Mouse (Mus musculus): ENCODE data around the gene Hcls1. TPM values are rescaled to one million over a fixed set of nuclear protein-coding genes. Genes with fewer than 3 reads are reported as not detected.
A peak's percentile ranks its signal among the peaks of the same experiment; 100 is the strongest.

Hcls1 gene
- 10 to 100 TPM in 1 of 2 experiments, 1 to 10 TPM in 1; 8.6 to 12.1 TPM for total RNA-seq (2021)
- long read RNA-seq, experiment 1, partial matches to known transcripts = 0 of 1 reads
- long read RNA-seq, experiment 1, other reads (novel, unspliced or antisense) = 1 of 1 reads
- long read RNA-seq, experiment 2, partial matches to known transcripts = 0 of 1 reads
- long read RNA-seq, experiment 2, other reads (novel, unspliced or antisense) = 0 of 1 reads

DNA sequence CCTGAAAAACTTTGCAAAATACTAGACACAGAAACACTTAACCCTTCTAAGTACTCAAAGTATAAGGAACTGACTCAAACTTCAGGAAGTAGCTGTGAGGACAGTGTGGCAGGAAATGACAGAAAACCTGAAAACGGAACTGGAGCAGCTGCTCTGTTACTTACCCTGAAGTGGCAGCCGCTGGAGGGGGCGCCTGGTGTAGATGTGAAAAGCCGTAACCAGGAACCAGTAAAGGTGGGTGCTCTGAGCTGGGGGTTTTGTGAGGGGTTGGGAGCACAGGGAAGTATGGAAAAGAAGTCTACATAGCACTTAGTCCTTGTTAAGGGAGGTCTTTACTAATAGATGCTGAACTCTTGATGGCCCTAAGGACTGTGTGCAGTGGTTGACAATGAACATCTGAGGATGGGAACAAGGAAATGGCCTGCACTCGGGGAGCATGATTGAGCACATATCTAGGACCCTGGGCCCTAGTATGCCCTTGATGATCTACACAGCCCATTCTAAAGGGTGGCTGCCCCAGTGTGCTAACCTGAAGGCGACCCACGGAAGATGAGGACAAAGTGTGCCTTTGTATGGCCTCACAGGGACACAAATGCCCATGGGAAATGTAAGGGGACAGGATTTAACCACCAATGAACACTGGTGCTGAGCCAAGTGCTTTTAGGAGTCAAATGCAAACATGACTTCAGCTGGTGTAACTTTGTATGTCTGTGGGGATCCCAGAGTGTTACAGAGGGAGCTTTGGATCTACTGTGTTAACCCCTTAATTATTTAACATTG, at the start of gene Hcls1:
Hcls1 (plus strand) TSS at position 143 of the 780 bp plus-strand sequence.
- intact Hi-C loops (cut with DNase I) = loop anchor here (2.0 kb wide), 1 partner anchor 76 kb away; the partner anchor contains the start of gene Polq
- peak; percentile 30 to 33 for DNase-seq

GRCm38 (mm10) chr16:36885912-36886311, 48.9 kb upstream of the Hcls1 start:
- intact Hi-C loops (cut with DNase I) = no loop called here

DNA sequence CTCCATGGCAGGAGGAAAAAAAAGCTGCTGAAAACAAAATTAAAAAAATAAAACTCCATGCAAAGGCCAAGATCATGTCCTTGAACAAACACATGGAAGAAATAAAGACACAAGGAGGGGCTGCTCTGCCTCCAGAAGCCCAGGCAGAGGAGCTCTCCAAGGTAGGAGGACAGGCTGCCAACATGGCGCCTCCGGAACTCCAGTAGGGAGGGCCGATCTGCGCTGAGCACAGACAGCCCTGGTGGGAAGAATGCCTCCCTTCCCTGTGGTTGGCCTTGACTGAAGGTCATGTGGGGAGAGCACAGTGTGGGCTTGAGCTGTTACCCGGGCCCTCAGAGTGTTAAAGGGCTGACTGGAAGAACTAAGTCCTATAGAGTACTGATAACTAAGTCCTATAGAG, 47.2 kb upstream of the Hcls1 start:
- DNase-seq = no peak
- intact Hi-C loops (cut with DNase I) = no loop called here

More at GRCm38 (mm10) chr16:36885912-36886311, 48.9 kb upstream of the Hcls1 start:
- DNase-seq = no peak

GRCm38 (mm10) chr16:36890559-36890958, 44.2 kb upstream of the Hcls1 start:
- intact Hi-C loops (cut with DNase I) = no loop called here
- DNase-seq = no peak

- no peak for DNase-seq
- intact Hi-C loops (cut with DNase I) = no loop called here
These were observed 43.4 kb upstream of the Hcls1 start for GRCm38 (mm10) chr16:36891415-36891814.

- DNase-seq = no peak
- intact Hi-C loops (cut with DNase I) = no loop called here
These were observed 41.5 kb upstream of the Hcls1 start for GRCm38 (mm10) chr16:36893317-36893716.

- DNase-seq = no peak
- intact Hi-C loops (cut with DNase I) = no loop called here
These were observed 38.1 kb upstream of the Hcls1 start for GRCm38 (mm10) chr16:36896712-36897111.

DNA sequence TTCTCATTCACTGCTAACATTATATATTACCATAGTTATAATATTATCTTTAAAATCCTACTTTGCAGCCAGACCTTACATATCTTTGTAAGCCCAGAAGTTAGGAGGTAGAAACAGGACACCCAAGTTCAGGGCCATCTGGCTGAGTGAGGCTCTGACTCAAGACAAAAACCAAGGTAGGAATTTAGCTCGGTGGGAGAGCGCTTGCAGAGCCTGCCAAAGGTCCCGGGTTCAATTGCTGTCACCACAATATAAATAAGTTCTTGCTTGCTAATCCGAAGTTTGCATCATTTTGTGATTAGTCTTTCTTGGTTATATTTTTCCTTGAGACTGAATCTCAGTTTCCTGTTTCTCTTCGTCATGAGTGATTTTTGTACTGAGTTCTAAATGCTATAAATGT, 31.6 kb upstream of the Hcls1 start:
- DNase-seq = no peak
- intact Hi-C loops (cut with DNase I) = no loop called here

GRCm38 (mm10) chr16:36911909-36912308, 22.9 kb upstream of the Hcls1 start:
- intact Hi-C loops (cut with DNase I) = no loop called here
- no peak for DNase-seq

- no peak for DNase-seq
- intact Hi-C loops (cut with DNase I) = no loop called here
These were observed 22.5 kb upstream of the Hcls1 start for GRCm38 (mm10) chr16:36912311-36912710.

GRCm38 (mm10) chr16:36914195-36914594, 20.6 kb upstream of the Hcls1 start:
- DNase-seq = no peak
- intact Hi-C loops (cut with DNase I) = no loop called here

GRCm38 (mm10) chr16:36918505-36918904, 16.3 kb upstream of the Hcls1 start:
- intact Hi-C loops (cut with DNase I) = no loop called here
- no peak for DNase-seq

DNA sequence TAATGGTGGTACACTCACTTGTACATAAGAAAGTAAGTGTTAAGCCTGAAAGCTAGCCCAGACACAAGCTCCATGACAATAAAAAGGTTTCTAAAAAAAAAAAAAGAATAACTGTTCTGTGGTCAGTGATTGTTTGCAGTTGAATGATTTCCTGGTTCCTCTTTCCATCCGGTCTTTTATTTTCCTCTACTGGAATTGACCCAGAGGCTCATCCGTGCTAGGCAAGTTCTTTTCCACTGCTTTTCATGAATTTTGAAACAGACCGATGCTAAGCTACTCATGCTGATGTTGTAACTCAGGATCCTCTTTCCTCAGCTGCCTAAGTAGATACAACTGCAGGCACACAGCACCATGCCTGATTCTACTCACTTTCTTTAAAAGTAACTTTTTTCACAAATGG, 14.4 kb upstream of the Hcls1 start:
- intact Hi-C loops (cut with DNase I) = no loop called here
- no peak for DNase-seq

DNA sequence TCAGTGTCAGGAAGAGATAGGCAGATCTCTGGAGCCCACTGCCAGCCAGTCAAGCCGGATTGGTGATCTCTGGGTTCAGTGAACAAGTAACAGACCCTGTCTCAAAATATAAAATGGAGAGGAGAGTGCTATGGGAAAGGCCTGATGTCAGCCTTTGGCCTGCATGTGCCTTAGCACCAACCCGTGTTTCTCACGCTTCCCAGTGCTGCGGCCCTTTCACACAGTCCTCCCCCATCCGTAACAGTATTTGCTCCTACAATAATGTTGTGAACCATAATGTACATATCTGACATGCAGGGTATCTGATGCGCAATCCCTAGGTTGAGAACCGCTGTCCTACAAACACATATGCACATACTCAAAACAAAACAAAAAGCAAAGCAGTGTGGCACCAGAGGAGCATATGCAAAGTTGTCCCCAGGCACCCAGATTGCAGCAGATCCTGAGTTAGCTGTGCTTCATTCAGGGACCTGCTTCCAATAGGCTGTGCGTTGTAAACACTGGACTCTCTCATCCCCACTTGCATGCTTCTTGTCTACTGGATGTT, 13.6 kb upstream of the Hcls1 start:
- no peak for DNase-seq
- intact Hi-C loops (cut with DNase I) = no loop called here

- intact Hi-C loops (cut with DNase I) = no loop called here
- no peak for DNase-seq
These were observed 12.8 kb upstream of the Hcls1 start for GRCm38 (mm10) chr16:36921980-36922379.

- intact Hi-C loops (cut with DNase I) = no loop called here
- DNase-seq = no peak
These were observed 10.5 kb upstream of the Hcls1 start for GRCm38 (mm10) chr16:36924312-36924711.

DNA sequence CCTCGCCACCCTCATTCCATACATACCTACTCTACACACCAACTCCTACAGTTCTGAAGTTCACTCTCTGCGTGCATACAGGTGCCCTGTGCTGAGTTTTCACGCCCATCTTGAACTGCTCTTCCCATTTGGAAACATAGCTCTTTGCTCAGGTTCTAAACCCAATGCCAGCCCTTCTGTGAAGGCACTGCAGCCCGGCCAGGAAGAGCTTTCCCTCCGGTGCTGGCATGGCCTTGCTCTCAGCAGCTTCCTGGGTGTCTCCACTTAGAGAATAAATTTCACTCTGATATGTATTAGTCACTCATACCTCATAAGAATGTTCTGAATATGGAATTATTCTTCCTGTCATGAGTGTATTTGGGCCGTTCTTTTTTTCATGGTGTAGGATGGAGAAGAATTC, 9.4 kb upstream of the Hcls1 start:
- no peak for DNase-seq
- intact Hi-C loops (cut with DNase I) = no loop called here

DNA sequence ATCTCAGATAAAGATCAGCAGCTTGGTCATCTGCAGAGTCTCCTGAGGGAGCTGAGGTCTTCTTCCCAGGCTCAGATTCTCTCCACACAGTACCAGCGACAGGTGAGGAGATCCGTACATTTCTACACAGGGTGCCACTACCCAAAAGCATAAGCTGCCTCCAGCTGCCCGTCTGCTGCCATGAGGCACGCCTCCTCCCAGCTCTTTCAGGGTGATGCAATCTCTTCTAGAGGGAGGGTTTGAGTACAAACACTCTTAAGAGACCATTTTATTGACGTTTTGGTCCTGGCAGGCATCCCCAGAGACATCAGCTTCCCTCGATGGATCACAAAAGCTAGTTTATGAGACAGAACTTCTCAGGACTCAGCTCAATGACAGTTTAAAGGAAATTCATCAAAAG, 9.0 kb upstream of the Hcls1 start:
- intact Hi-C loops (cut with DNase I) = no loop called here
- no peak for DNase-seq

- intact Hi-C loops (cut with DNase I) = no loop called here
These were observed 8.0 kb upstream of the Hcls1 start for GRCm38 (mm10) chr16:36926514-36927447.

GRCm38 (mm10) chr16:36927495-36928105, 7.2 kb upstream of the Hcls1 start:
- intact Hi-C loops (cut with DNase I) = no loop called here
- DNase-seq = no peak

More at GRCm38 (mm10) chr16:36926514-36927447, 8.0 kb upstream of the Hcls1 start:
- no peak for DNase-seq
